ENCODE assay signal across 13 mouse cellular contexts in the genomic region with DNA sequence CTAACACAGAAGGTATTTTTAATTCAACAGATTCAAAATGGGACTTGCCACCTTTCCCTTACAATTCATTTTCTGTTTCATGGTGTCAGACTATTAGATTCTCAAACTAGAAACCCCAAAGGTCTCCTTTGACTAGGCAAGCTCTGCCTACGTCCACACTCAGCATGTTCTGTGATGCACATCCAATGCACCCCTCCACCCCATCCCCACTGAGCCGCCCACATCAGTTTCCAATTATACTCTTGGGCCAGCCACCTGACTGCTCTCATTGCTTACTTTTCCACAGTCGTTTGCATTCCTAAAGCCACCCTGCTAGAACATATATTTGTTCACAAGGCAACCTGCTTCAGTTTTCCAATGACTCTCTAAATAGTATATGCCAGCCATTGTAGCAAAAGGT.
"Had no signal": no experiment of that assay in that cellular context is flagged by ENCODE, and none has a peak within 500 bp of the region (broad histone marks: within the 10 kb centered on the region; RNA-seq: fewer than 3 reads in every experiment).

No protein-coding gene starts in this region.

- H3K9me3 ChIP-seq: liver, embryonic 15.5 days; midbrain, embryonic 13.5 days; neural tube, embryonic 15.5 days; stomach, embryonic 15.5 days had no signal

- H3K27me3 ChIP-seq: liver, embryonic 15.5 days; midbrain, embryonic 13.5 days; neural tube, embryonic 15.5 days; stomach, embryonic 15.5 days had no signal

- H3K36me3 ChIP-seq: liver, embryonic 15.5 days; midbrain, embryonic 13.5 days; neural tube, embryonic 15.5 days; stomach, embryonic 15.5 days had no signal

- H3K9ac ChIP-seq: liver, embryonic 15.5 days; midbrain, embryonic 13.5 days; neural tube, embryonic 15.5 days; stomach, embryonic 15.5 days had no signal

- ATAC-seq: lung, postnatal 0 days; midbrain, embryonic 13.5 days had no signal

- H3K4me1 ChIP-seq: liver, embryonic 15.5 days had no signal

- H3K27ac ChIP-seq: liver, embryonic 15.5 days; midbrain, embryonic 13.5 days; neural tube, embryonic 15.5 days; stomach, embryonic 15.5 days had no signal

- DNase-seq: kidney, adult 9 months; kidney, postnatal 25 days; lung, adult 2 months; lung, postnatal 36 days; right cerebral cortex, postnatal 4 days; spleen, adult 18-20 months; thymus, postnatal 36 days had no signal

- H3K4me3 ChIP-seq: liver, embryonic 15.5 days; midbrain, embryonic 13.5 days; neural tube, embryonic 15.5 days; stomach, embryonic 15.5 days had no signal

- H3K4me2 ChIP-seq: liver, embryonic 11.5 days; liver, embryonic 15.5 days; midbrain, embryonic 13.5 days; neural tube, embryonic 15.5 days; stomach, embryonic 15.5 days had no signal
